In the genomic region with DNA sequence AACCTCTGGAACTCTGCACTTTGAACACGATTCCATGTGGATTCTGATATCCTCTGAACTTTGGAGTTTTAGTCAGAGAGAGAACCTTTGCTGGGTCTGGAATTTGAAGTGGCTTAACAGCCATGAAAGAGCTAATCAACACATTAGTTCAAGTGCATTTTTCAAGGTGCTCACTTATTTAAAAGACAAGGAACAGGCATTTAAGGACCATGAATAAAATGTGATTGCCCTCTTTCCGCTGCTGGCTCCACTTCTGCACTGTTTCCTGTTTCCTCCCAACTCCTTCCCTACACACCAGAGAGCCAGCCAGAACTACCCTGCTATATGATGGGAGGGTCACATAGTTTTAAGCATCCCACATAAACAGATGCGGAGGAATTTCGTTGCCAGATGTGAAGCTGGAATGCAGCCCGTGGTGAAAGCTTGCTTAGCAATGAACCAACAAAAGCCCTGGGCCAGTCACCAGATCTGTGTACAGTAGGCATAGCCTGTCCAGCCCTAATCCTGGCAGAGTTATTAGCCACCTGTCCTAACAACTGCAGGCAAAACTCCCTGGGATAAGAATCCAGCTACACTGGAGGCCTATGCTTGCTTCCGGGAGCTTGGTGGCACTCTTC, we compare ENCODE assay signal across 9 mouse cellular contexts. TPM values are rescaled to one million over a fixed set of nuclear protein-coding genes. Genes with fewer than 3 reads are reported as not detected.
A peak's percentile ranks its signal among the peaks of the same experiment; 100 is the strongest.
DNase-seq lines count a peak whose midpoint lies in the region; ATAC-seq and TF ChIP-seq lines count a peak whose summit lies in the region.
"Had no signal": no experiment of that assay in that cellular context is flagged by ENCODE, and none has a peak within 500 bp of the region (broad histone marks: within the 10 kb centered on the region; RNA-seq: fewer than 3 reads in every experiment).

No protein-coding gene starts in this region.

- no peaks in the 10 kb centered on the region for H3K9me3 ChIP-seq in stomach, postnatal 0 days (ENCODE audit: control insufficient read depth, low read length)

- no peak for TF ChIP-seq EP300 in stomach, postnatal 0 days (optimal IDR thresholded peaks at IDR 0.05)

- H3K4me2 ChIP-seq in stomach, postnatal 0 days (replicated peaks; ENCODE audit: low read depth): no peak overlapping the region

- WGBS in stomach, postnatal 0 days: 37% methylated on average over 6 of the region's 6 CpGs

- ATAC-seq in stomach, postnatal 0 days (ENCODE audit: low FRiP score, low TSS enrichment): no peak

- DNase-seq in lung, adult 18-20 months: peak; percentile 18 to 21
- no peak for DNase-seq in lung, postnatal 25 days (ENCODE audit: low spot score)
- DNase-seq in kidney, postnatal 36 days: peak; percentile 15 to 35
- peak; percentile 22 for DNase-seq in stomach, postnatal 0 days (ENCODE audit: low spot score)
- DNase-seq in cerebellum, adult 9-11 months: no peak
- DNase-seq in frontal cortex, postnatal 36 days (ENCODE audit: low spot score in 2 of 2): no peak
- no peak for DNase-seq in thymus, postnatal 4 days

- no peaks in the 10 kb centered on the region for H3K27me3 ChIP-seq in stomach, postnatal 0 days (ENCODE audit: control insufficient read depth, insufficient read depth, low read length)

- peaks cover 11% of the 10 kb centered on the region for H3K4me1 ChIP-seq in embryonic fibroblast, embryonic 13.5 days (ENCODE audit: control insufficient read depth, insufficient read depth, low read length)
- 0 out of 2 replicates have a peak, but pooled peaks cover 4% of the 10 kb centered on the region for H3K4me1 ChIP-seq in stomach, postnatal 0 days (replicated peaks; ENCODE audit: control insufficient read depth, insufficient read depth)

- H3K9ac ChIP-seq in stomach, postnatal 0 days (ENCODE audit: low read length): no peak overlapping the region
- H3K9ac ChIP-seq: liver, embryonic 14.5 days had no signal

- TF ChIP-seq POLR2A in embryonic fibroblast, embryonic 13.5 days (IDR thresholded peaks at IDR 0.05; ENCODE audit: low read depth, low read length): no peak

- H3K4me3 ChIP-seq in embryonic fibroblast, embryonic 13.5 days (ENCODE audit: insufficient read depth, low read length): no peak overlapping the region
- no peak overlapping the region for H3K4me3 ChIP-seq in stomach, postnatal 0 days (ENCODE audit: low read depth, low read length)

- TF ChIP-seq CTCF in embryonic fibroblast, embryonic 13.5 days (IDR thresholded peaks at IDR 0.05; ENCODE audit: borderline replicate concordance, insufficient read depth, low read length): no peak
- TF ChIP-seq CTCF in stomach, postnatal 0 days (IDR thresholded peaks at IDR 0.05; ENCODE audit: low read depth): 0 out of 2 replicates have a peak, but pooled peaks have one; percentile 2

- H3K36me3 ChIP-seq in stomach, postnatal 0 days (ENCODE audit: control insufficient read depth, insufficient read depth, low read length): no peaks in the 10 kb centered on the region

- peak overlapping the region; percentile 47 for H3K27ac ChIP-seq in embryonic fibroblast, embryonic 13.5 days (ENCODE audit: insufficient read depth, low read length)
- peak overlapping the region; percentile 25; the same call in 1 of the 2 replicates for H3K27ac ChIP-seq in stomach, postnatal 0 days (replicated peaks)
- H3K27ac ChIP-seq: liver, embryonic 14.5 days had no signal

RNA-seq across cellular contexts. Expression of a gene that starts 5.4 kb away (rescaled TPM):
- 24.6 and 24.7 TPM in 2 replicates for polyA plus RNA-seq in embryonic fibroblast, embryonic 13.5 days (2011; ENCODE audit: insufficient read length, low read depth, missing spikeins)
- 2.7 and 3.1 TPM in 2 replicates for polyA plus RNA-seq in stomach, postnatal 0 days (2015; fragmentation: Nextera tagmentation; extraction: Ambion mirVana)

RNA-seq across cellular contexts. Expression of a gene that starts 20.2 kb away (rescaled TPM):
- polyA plus RNA-seq in embryonic fibroblast, embryonic 13.5 days (2011; ENCODE audit: insufficient read length, low read depth, missing spikeins): 19.0 and 22.1 TPM in 2 replicates
- polyA plus RNA-seq in stomach, postnatal 0 days (2015; fragmentation: Nextera tagmentation; extraction: Ambion mirVana): 8.6 and 9.7 TPM in 2 replicates

Comparison
In these comparisons a context has a peak if more than half of its experiments do, and no peak if none do; other contexts are left out.
1. DNase-seq: peak in lung, adult 18-20 months (2 of 2), kidney, postnatal 36 days (2 of 2) and stomach, postnatal 0 days (single experiment); none in lung, postnatal 25 days (single experiment), cerebellum, adult 9-11 months (single experiment), frontal cortex, postnatal 36 days (0 of 2) and thymus, postnatal 4 days (single experiment).